Mouse (Mus musculus) lung, adult 2 months (tissue): ENCODE data around the gene Cluap1. TPM values are rescaled to one million over a fixed set of nuclear protein-coding genes. Genes with fewer than 3 reads are reported as not detected.
A peak's percentile ranks its signal among the peaks of the same experiment; 100 is the strongest.

Experiments used
- DNase-seq: peaks from one replicate; pipeline ENCODE4 v3.0.0; 2022
- H3K4me1 ChIP-seq: fragments of 200-500 bp; 2 replicates; pipeline ENCODE4 v1.6.1; 2011; ENCODE audit warnings: low read length; ENCODE audit not compliant: control insufficient read depth, insufficient read depth
- H3K4me3 ChIP-seq: fragments of 200-500 bp; replicated peaks from 2 replicates; pipeline ENCODE3; 2011; ENCODE audit warnings: low read depth, mild to moderate bottlenecking, control low read depth, low read length; ENCODE audit errors: extremely low read depth
- CTCF ChIP-seq: fragments of 200-500 bp; IDR thresholded peaks from 2 replicates; pipeline ENCODE4 v1.5.1; 2011; ENCODE audit warnings: mild to moderate bottlenecking, low read length, control low read depth; ENCODE audit not compliant: insufficient read depth
- POLR2A ChIP-seq: fragments of 200-500 bp; IDR thresholded peaks from 2 replicates; pipeline ENCODE4 v1.6.1; 2011; ENCODE audit warnings: low read depth, mild to moderate bottlenecking, control low read depth, low read length, borderline replicate concordance; ENCODE audit errors: extremely low read depth
- WGBS: fragments of 180-500 bp; shearing (Covaris S2); methylation state at CpG from one replicate; pipeline ENCODE4 v1.1.7; 2018; 5-methylcytosine and 5-hydroxymethylcytosine counted together
- polyA plus RNA-seq: library from polyadenylated mRNA; depleted of rRNA; stranded (reverse); fragments of >200 nt; gene quantifications from 2 replicates; pipeline ENCODE4 v1.2.3, GENCODE M21; 2012

The Cluap1 gene
- polyA plus RNA-seq, 1 experiment, result 6.3 TPM

DNA sequence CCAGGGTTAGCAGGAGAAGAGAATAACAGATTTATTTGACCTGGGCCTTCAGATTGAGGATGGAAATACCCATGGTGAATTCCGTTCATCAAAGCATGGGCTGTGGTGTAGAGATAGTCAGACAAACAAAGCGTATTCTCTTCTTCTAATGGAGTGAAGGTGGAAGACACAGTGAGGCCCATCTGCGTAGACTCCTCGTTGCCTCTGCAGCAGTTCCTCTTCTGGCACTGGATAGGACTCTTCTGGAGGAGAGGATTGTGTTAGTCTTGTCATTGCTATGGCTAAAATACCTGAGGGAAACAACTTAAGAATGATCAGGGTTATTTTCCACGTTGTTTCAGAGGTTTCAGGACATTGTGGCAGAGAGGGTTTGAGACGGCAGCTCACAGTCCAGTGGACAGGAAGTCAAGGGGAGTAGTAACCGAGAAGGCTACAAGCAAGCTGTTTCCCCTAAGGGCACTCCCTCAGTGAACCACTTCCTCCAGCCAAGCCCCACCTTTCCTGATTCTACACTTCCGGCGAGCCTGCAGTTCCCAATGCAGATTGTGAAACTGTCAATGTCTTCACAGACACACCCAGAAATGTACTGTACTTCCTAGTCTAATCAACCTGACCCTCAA lies 13.3 kb upstream of the Cluap1 start:
- 34% methylated on average over 9 of the region's 9 CpGs for WGBS
- TF ChIP-seq POLR2A (peak; percentile 43; the same call in 1 of the 2 replicates), CTCF (no peak)
- H3K4me3 ChIP-seq, result peak overlapping the region; percentile 0
- peak; percentile 28 for DNase-seq
- peaks cover 2% of the 10 kb centered on the region; the same call in 1 of the 2 replicates for H3K4me1 ChIP-seq

DNA sequence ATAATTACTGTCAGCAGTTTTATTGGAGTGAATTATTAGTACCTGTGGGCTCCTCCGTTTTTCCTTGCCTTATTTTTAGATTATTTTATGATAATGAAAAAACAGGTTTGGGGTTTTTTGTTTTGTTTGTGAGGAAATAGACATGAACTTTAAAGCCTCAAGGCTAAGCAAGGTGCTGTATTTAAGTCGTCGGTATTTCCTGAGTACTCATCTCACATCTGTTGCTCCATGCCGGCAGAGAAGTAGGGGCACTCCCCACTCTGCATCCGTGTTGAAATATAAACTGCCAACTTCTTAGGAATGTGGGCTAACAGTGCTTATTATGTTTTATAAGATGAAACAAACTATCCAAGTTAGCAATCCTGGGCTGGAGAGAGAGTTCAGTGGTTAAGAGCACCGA lies 12.6 kb upstream of the Cluap1 start:
- TF ChIP-seq POLR2A (no peak), CTCF (no peak)
- Histone ChIP-seq H3K4me1 (peaks cover 2% of the 10 kb centered on the region; the same call in 1 of the 2 replicates), H3K4me3 (no peak overlapping the region)
- WGBS, result 43% methylated on average over 6 of the region's 6 CpGs
- DNase-seq, result no peak

DNA sequence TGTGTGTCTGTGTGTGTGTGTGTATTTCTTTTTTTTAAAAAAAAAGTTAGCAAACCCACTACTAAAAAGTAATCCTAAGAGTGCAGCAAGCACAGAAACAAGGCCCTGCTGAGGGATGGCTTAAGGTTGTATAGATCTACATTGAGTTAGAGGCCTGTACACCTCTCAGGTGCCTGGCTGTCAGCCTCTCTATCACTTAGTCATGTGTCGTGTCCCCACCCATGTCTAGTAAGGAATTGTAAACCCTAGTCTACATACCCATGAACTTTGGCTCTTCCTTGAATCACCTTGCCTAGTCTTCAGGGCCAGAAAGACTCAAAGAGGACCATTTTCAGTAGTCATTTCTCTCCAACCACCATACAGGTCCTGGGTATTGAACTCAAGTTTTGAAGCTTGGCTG lies 12.0 kb upstream of the Cluap1 start:
- DNase-seq, result no peak
- Histone ChIP-seq H3K4me3 (no peak overlapping the region), H3K4me1 (peaks cover 2% of the 10 kb centered on the region; the same call in 1 of the 2 replicates)
- TF ChIP-seq CTCF (no peak), POLR2A (no peak)
- 100% methylated on average over 1 of the region's 1 CpGs for WGBS

DNA sequence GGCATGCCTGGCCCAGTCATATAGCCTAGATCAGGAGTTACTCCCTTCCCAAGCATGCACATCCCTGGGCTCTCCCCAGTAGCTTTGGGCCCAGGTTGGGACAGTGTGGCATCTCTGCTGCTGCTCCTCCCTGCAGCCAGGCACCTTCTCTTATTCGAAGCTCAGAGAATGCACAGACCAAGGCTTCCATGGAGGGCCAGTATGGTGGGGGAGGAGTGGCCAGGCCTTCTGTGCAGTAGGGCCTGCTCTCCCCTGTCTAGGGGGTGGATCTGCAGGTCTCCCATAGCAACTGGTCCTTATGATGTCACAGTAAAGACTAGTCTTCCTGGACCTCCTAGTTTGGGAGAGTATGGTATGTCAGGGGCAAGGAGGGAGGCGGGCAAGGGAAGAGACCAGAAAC lies 1.1 kb upstream of the Cluap1 start:
- 66% methylated on average over 2 of the region's 2 CpGs for WGBS
- Histone ChIP-seq H3K4me3 (no peak overlapping the region), H3K4me1 (peaks cover 6% of the 10 kb centered on the region)
- no peak for TF ChIP-seq CTCF
- no peak for TF ChIP-seq POLR2A
- DNase-seq, result no peak

DNA sequence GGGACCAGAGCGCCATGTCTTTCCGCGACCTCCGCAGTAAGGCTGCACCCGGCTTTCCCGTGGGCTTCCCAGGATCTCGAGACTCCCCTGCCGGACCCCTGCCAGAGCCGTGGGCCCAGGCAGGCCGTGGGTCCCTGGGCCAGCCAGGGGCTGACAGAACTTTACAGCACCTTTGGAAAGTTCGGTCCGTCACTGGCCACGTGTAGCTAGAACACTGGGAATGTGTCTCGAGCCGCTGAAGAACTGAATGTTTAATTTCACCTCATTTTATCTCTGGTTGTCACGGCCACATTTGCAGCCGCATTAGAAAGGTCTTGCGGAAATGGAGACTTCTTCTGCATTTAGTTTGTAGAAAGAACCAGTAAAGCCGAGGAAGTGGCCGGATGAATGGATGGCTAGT lies 517 bp downstream of the Cluap1 start:
- Histone ChIP-seq H3K4me1 (peaks cover 6% of the 10 kb centered on the region), H3K4me3 (peak overlapping the region; percentile 67)
- TF ChIP-seq POLR2A (no peak), CTCF (no peak)
- no peak for DNase-seq
- 2% methylated on average over 20 of the region's 20 CpGs for WGBS

DNA sequence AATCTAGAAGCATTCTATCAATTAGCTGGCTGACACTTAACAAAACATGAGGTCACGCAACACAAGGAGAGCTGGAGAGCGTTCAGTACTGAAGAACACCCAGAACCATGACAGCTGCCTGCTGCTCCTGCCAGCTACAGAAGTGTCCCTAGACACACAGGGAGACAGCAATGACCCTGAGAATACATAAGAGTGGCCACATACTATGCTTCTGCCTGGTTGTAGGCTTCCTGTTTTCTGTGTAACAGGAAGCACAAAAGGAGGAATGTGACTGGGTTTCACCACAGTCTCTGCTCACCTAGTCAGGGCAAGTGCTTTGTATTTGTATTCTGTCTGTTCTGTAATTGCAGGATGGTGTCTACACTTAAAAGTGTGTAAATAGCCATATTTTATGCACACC lies 12.2 kb downstream of the Cluap1 start:
- TF ChIP-seq POLR2A (no peak), CTCF (no peak)
- 91% methylated on average over 2 of the region's 2 CpGs for WGBS
- no peak for DNase-seq
- Histone ChIP-seq H3K4me1 (no peaks in the 10 kb centered on the region), H3K4me3 (no peak overlapping the region)

DNA sequence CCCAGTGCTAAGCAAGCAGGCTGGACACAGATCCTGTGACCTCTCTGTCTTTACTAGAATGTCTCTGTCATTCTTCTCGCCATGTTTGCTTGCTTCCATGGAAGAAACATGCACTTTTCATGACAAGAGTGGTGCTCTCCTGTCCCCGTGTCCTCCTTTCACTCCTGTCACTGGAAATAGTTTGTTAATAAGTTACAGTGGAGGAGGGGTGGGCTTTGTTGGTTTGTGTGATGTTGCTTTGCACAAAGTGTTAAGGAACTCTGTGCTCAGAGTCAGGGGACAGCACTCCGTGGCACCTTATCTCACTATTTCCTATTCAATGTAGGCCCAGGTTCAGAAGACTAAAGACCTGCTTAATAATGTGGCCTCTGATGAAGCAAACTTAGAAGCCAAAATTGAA lies 14.9 kb downstream of the Cluap1 start:
- 78% methylated on average over 3 of the region's 3 CpGs for WGBS
- TF ChIP-seq POLR2A (no peak), CTCF (no peak)
- no peak for DNase-seq
- Histone ChIP-seq H3K4me3 (no peak overlapping the region), H3K4me1 (no peaks in the 10 kb centered on the region)

DNA sequence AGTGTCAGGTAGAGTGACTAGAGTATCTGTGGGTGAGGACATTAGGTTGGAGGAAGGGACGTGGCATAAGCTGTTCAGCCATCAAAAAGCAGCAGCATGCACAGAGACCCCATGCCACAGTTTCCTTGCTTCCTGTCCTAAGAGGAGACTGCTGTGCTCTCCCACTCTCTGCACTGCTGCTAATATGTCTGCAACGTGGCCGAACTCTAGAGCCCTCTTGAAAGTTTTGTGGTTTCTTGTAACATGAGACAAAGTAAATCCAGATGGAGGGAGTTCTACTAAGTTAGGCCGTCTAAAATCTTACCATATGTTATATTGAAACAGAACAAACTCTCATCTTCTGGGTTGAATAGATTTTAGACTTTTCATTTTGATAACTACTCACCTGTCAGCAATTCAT lies 15.4 kb downstream of the Cluap1 start:
- DNase-seq, result no peak
- Histone ChIP-seq H3K4me3 (no peak overlapping the region), H3K4me1 (no peaks in the 10 kb centered on the region)
- TF ChIP-seq POLR2A (no peak), CTCF (no peak)
- 73% methylated on average over 4 of the region's 4 CpGs for WGBS

DNA sequence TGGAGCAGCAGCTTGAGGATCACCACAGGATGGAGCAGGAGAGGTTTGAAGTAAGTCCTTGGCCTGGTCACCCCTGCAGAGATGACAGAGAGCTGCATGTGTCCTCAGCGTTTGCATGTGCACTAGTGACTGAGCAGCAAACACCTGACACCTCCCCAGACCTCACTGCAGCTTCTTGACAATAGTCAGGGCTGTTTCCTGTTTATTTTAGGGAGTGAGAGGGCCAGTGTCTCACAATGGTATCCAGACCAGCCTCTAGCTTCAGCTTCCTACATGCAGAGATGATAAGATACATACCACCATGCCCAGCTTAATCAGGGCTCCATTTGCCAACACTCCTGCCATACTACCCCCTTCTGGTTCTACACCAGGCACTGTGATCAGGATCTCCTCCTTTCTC lies 20.0 kb downstream of the Cluap1 start:
- WGBS, result 26% methylated on average over 1 of the region's 1 CpGs

DNA sequence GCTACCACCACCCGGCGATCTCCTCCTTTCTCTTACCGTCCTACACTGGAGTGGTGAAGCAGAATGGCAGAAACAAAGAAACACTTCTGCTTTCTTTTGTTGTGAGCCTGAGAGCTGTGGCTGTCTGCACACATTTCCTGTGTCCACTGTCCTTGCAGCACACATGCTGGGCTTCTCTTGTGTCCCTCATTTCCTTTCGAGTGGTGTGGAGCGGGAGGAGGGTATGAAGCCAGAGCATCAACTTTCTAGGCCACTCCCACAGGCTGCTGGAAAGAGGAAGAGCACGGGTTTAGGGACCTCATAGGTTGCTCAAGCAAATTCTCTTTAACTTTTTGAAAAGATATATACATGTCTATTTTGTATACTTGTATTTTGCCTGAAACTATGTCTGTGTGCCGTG lies 20.6 kb downstream of the Cluap1 start:
- WGBS, result 67% methylated on average over 7 of the region's 7 CpGs
- TF ChIP-seq POLR2A, result no peak
- no peak for TF ChIP-seq CTCF
- no peak for DNase-seq
- peaks cover 5% of the 10 kb centered on the region; the same call in 1 of the 2 replicates for H3K4me1 ChIP-seq
- H3K4me3 ChIP-seq, result no peak overlapping the region

More for the DNA sequence above, 20.0 kb downstream of the Cluap1 start:
- H3K4me3 ChIP-seq, result no peak overlapping the region
- H3K4me1 ChIP-seq, result peaks cover 2% of the 10 kb centered on the region; the same call in 1 of the 2 replicates
- no peak for TF ChIP-seq CTCF
- TF ChIP-seq POLR2A, result no peak
- no peak for DNase-seq
